Mouse (Mus musculus) CD4-positive, CD25-positive, alpha-beta regulatory T cell, adult 2 months (primary cell): ENCODE results near the gene Fnip1.

Experiments used
- DNase-seq: peaks from one replicate; pipeline ENCODE4 v3.0.0-alpha.2; 2012; ENCODE audit warnings: low read depth, low spot score

Fnip1 gene

GRCm38 (mm10) chr11:54542414-54542813 lies 104.4 kb downstream of the Fnip1 start:
- no peak for DNase-seq

GRCm38 (mm10) chr11:54554970-54555369 lies 117.0 kb downstream of the Fnip1 start:
- no peak for DNase-seq

- peak; percentile 84 for DNase-seq
These were observed 124.8 kb downstream of the Fnip1 start for GRCm38 (mm10) chr11:54562761-54563160.
